Mouse (Mus musculus): ENCODE measurements at regions not wholly inside any gene's neighbourhood (a gene's known extent, or its start where the extent isn't known, plus 50 kb on each side); places are given as distances from the start of the nearest gene placed in this dataset.

- Histone ChIP-seq H3K4me1 (ENCODE audit: control insufficient read depth, insufficient read depth, low read length) (peaks cover 3% of the 10 kb centered on the region; the same call in 1 of the 2 replicates), H3K9me3 (replicated peaks; ENCODE audit: control insufficient read depth, low read length) (no peaks in the 10 kb centered on the region), H3K4me2 (ENCODE audit: low read depth, low read length) (no peak overlapping the region), H3K27ac (replicated peaks; ENCODE audit: low read depth, low read length) (no peak overlapping the region), H3K9ac (replicated peaks; ENCODE audit: low read length) (no peak overlapping the region), H3K27me3 (ENCODE audit: control insufficient read depth, insufficient read depth, low read length) (no peaks in the 10 kb centered on the region), H3K36me3 (replicated peaks; ENCODE audit: control insufficient read depth, insufficient read depth, low read depth, low read length) (no peaks in the 10 kb centered on the region), H3K4me3 (ENCODE audit: low read depth, low read length) (no peak overlapping the region)
- WGBS: 70% methylated on average over 5 of the region's 5 CpGs
- DNase-seq (ENCODE audit: low spot score) (no peak), ATAC-seq (replicated peaks; ENCODE audit: insufficient number of reproducible peaks, low FRiP score, low TSS enrichment, low read depth) (no peak)
These were observed 65.5 kb upstream of the Vps8 start for GRCm38 (mm10) chr16:21357433-21357832.

- no peak for ATAC-seq (replicated peaks; ENCODE audit: insufficient number of reproducible peaks, low FRiP score, low TSS enrichment, low read depth)
- no peak for DNase-seq (ENCODE audit: low spot score)
- Histone ChIP-seq H3K9me3 (replicated peaks; ENCODE audit: control insufficient read depth, low read length) (no peaks in the 10 kb centered on the region), H3K36me3 (replicated peaks; ENCODE audit: control insufficient read depth, insufficient read depth, low read depth, low read length) (no peaks in the 10 kb centered on the region), H3K9ac (replicated peaks; ENCODE audit: low read length) (no peak overlapping the region), H3K4me3 (ENCODE audit: low read depth, low read length) (no peak overlapping the region), H3K4me1 (ENCODE audit: control insufficient read depth, insufficient read depth, low read length) (peaks cover 3% of the 10 kb centered on the region; the same call in 1 of the 2 replicates), H3K4me2 (ENCODE audit: low read depth, low read length) (no peak overlapping the region), H3K27ac (replicated peaks; ENCODE audit: low read depth, low read length) (no peak overlapping the region), H3K27me3 (ENCODE audit: control insufficient read depth, insufficient read depth, low read length) (no peaks in the 10 kb centered on the region)
- WGBS: 67% methylated on average over 12 of the region's 12 CpGs
These were observed 64.5 kb upstream of the Vps8 start for GRCm38 (mm10) chr16:21358313-21358920.

- Histone ChIP-seq H3K27ac (replicated peaks; ENCODE audit: low read depth, low read length) (no peak overlapping the region), H3K27me3 (ENCODE audit: control insufficient read depth, insufficient read depth, low read length) (no peaks in the 10 kb centered on the region), H3K9me3 (replicated peaks; ENCODE audit: control insufficient read depth, low read length) (no peaks in the 10 kb centered on the region), H3K4me3 (ENCODE audit: low read depth, low read length) (no peak overlapping the region), H3K4me2 (ENCODE audit: low read depth, low read length) (no peak overlapping the region), H3K4me1 (ENCODE audit: control insufficient read depth, insufficient read depth, low read length) (peaks cover 5% of the 10 kb centered on the region; the same call in 1 of the 2 replicates), H3K9ac (replicated peaks; ENCODE audit: low read length) (no peak overlapping the region), H3K36me3 (replicated peaks; ENCODE audit: control insufficient read depth, insufficient read depth, low read depth, low read length) (no peaks in the 10 kb centered on the region)
- 71% methylated on average over 4 of the region's 4 CpGs for WGBS
- no peak for ATAC-seq (replicated peaks; ENCODE audit: insufficient number of reproducible peaks, low FRiP score, low TSS enrichment, low read depth)
- DNase-seq (ENCODE audit: low spot score): no peak
These were observed 63.5 kb upstream of the Vps8 start for GRCm38 (mm10) chr16:21359459-21359858.

GRCm38 (mm10) chr16:21361406-21361805 is 61.5 kb upstream of the Vps8 start:
- no peak overlapping the region for H3K27ac ChIP-seq (replicated peaks; ENCODE audit: low read depth, low read length)
- no peaks in the 10 kb centered on the region for H3K36me3 ChIP-seq (replicated peaks; ENCODE audit: control insufficient read depth, insufficient read depth, low read depth, low read length)
- H3K4me3 ChIP-seq (ENCODE audit: low read depth, low read length): no peak overlapping the region
- no peak overlapping the region for H3K9ac ChIP-seq (replicated peaks; ENCODE audit: low read length)
- ATAC-seq (replicated peaks; ENCODE audit: insufficient number of reproducible peaks, low FRiP score, low TSS enrichment, low read depth) (no peak), DNase-seq (ENCODE audit: low spot score) (no peak)
- H3K27me3 ChIP-seq (ENCODE audit: control insufficient read depth, insufficient read depth, low read length): no peaks in the 10 kb centered on the region
- H3K9me3 ChIP-seq (replicated peaks; ENCODE audit: control insufficient read depth, low read length): no peaks in the 10 kb centered on the region
- peaks cover 5% of the 10 kb centered on the region; the same call in 1 of the 2 replicates for H3K4me1 ChIP-seq (ENCODE audit: control insufficient read depth, insufficient read depth, low read length)
- 49% methylated on average over 2 of the region's 2 CpGs for WGBS
- H3K4me2 ChIP-seq (ENCODE audit: low read depth, low read length): no peak overlapping the region

- Histone ChIP-seq H3K4me1 (ENCODE audit: control insufficient read depth, insufficient read depth, low read length) (peaks cover 5% of the 10 kb centered on the region; the same call in 1 of the 2 replicates), H3K27me3 (ENCODE audit: control insufficient read depth, insufficient read depth, low read length) (no peaks in the 10 kb centered on the region), H3K36me3 (replicated peaks; ENCODE audit: control insufficient read depth, insufficient read depth, low read depth, low read length) (no peaks in the 10 kb centered on the region), H3K9ac (replicated peaks; ENCODE audit: low read length) (no peak overlapping the region), H3K9me3 (replicated peaks; ENCODE audit: control insufficient read depth, low read length) (no peaks in the 10 kb centered on the region), H3K4me3 (ENCODE audit: low read depth, low read length) (no peak overlapping the region), H3K4me2 (ENCODE audit: low read depth, low read length) (no peak overlapping the region), H3K27ac (replicated peaks; ENCODE audit: low read depth, low read length) (no peak overlapping the region)
- 0 out of 2 replicates have a peak, but pooled peaks have one; percentile 7 for ATAC-seq (replicated peaks; ENCODE audit: insufficient number of reproducible peaks, low FRiP score, low TSS enrichment, low read depth)
- 45% methylated on average over 12 of the region's 12 CpGs for WGBS
- DNase-seq (ENCODE audit: low spot score): peak; percentile 45
These were observed 60.1 kb upstream of the Vps8 start for GRCm38 (mm10) chr16:21362663-21363367.

GRCm38 (mm10) chr16:21364885-21365284 is 58.0 kb upstream of the Vps8 start:
- ATAC-seq (replicated peaks; ENCODE audit: insufficient number of reproducible peaks, low FRiP score, low TSS enrichment, low read depth) (no peak), DNase-seq (ENCODE audit: low spot score) (no peak)
- H3K36me3 ChIP-seq (replicated peaks; ENCODE audit: control insufficient read depth, insufficient read depth, low read depth, low read length): no peaks in the 10 kb centered on the region
- H3K4me3 ChIP-seq (ENCODE audit: low read depth, low read length): no peak overlapping the region
- no peak overlapping the region for H3K9ac ChIP-seq (replicated peaks; ENCODE audit: low read length)
- no peak overlapping the region for H3K4me2 ChIP-seq (ENCODE audit: low read depth, low read length)
- no peaks in the 10 kb centered on the region for H3K9me3 ChIP-seq (replicated peaks; ENCODE audit: control insufficient read depth, low read length)
- 47% methylated on average over 8 of the region's 8 CpGs for WGBS
- peaks cover 5% of the 10 kb centered on the region; the same call in 1 of the 2 replicates for H3K4me1 ChIP-seq (ENCODE audit: control insufficient read depth, insufficient read depth, low read length)
- no peak overlapping the region for H3K27ac ChIP-seq (replicated peaks; ENCODE audit: low read depth, low read length)
- no peaks in the 10 kb centered on the region for H3K27me3 ChIP-seq (ENCODE audit: control insufficient read depth, insufficient read depth, low read length)

- Histone ChIP-seq H3K4me2 (ENCODE audit: low read depth, low read length) (no peak overlapping the region), H3K36me3 (replicated peaks; ENCODE audit: control insufficient read depth, insufficient read depth, low read depth, low read length) (no peaks in the 10 kb centered on the region), H3K27me3 (ENCODE audit: control insufficient read depth, insufficient read depth, low read length) (no peaks in the 10 kb centered on the region), H3K27ac (replicated peaks; ENCODE audit: low read depth, low read length) (no peak overlapping the region), H3K4me3 (ENCODE audit: low read depth, low read length) (no peak overlapping the region), H3K9me3 (replicated peaks; ENCODE audit: control insufficient read depth, low read length) (no peaks in the 10 kb centered on the region), H3K4me1 (ENCODE audit: control insufficient read depth, insufficient read depth, low read length) (peaks cover 5% of the 10 kb centered on the region), H3K9ac (replicated peaks; ENCODE audit: low read length) (no peak overlapping the region)
- no peak for ATAC-seq (replicated peaks; ENCODE audit: insufficient number of reproducible peaks, low FRiP score, low TSS enrichment, low read depth)
- 28% methylated on average over 8 of the region's 8 CpGs for WGBS
- DNase-seq (ENCODE audit: low spot score): peak; percentile 67
These were observed 55.5 kb upstream of the Vps8 start for GRCm38 (mm10) chr16:21367449-21367848.

- Histone ChIP-seq H3K4me1 (ENCODE audit: control insufficient read depth, insufficient read depth, low read length) (peaks cover 2% of the 10 kb centered on the region; the same call in 1 of the 2 replicates), H3K9me3 (replicated peaks; ENCODE audit: control insufficient read depth, low read length) (no peaks in the 10 kb centered on the region), H3K36me3 (replicated peaks; ENCODE audit: control insufficient read depth, insufficient read depth, low read depth, low read length) (no peaks in the 10 kb centered on the region), H3K27me3 (ENCODE audit: control insufficient read depth, insufficient read depth, low read length) (no peaks in the 10 kb centered on the region), H3K4me3 (ENCODE audit: low read depth, low read length) (no peak overlapping the region), H3K4me2 (ENCODE audit: low read depth, low read length) (no peak overlapping the region), H3K9ac (replicated peaks; ENCODE audit: low read length) (no peak overlapping the region), H3K27ac (replicated peaks; ENCODE audit: low read depth, low read length) (no peak overlapping the region)
- no peak for ATAC-seq (replicated peaks; ENCODE audit: insufficient number of reproducible peaks, low FRiP score, low TSS enrichment, low read depth)
- WGBS: 67% methylated on average over 1 of the region's 1 CpGs
- DNase-seq (ENCODE audit: low spot score): no peak
These were observed 54.1 kb upstream of the Vps8 start for GRCm38 (mm10) chr16:21368821-21369220.
